Mouse (Mus musculus) cortical plate, adult 2 months (tissue): ENCODE measurements around the gene Zfp865.

Experiments used
- CTCF ChIP-seq: fragments of 200-500 bp; IDR thresholded peaks from 2 replicates; pipeline ENCODE4 v1.5.1; 2011; ENCODE audit warnings: mild to moderate bottlenecking, control low read depth, low read length; ENCODE audit not compliant: insufficient read depth; ENCODE audit errors: extremely low read depth
- POLR2A ChIP-seq: fragments of 200-500 bp; IDR thresholded peaks from 2 replicates; pipeline ENCODE4 v1.6.1; 2011; ENCODE audit warnings: mild to moderate bottlenecking, low read length, control low read depth; ENCODE audit not compliant: insufficient read depth; ENCODE audit errors: extremely low read depth

DNA sequence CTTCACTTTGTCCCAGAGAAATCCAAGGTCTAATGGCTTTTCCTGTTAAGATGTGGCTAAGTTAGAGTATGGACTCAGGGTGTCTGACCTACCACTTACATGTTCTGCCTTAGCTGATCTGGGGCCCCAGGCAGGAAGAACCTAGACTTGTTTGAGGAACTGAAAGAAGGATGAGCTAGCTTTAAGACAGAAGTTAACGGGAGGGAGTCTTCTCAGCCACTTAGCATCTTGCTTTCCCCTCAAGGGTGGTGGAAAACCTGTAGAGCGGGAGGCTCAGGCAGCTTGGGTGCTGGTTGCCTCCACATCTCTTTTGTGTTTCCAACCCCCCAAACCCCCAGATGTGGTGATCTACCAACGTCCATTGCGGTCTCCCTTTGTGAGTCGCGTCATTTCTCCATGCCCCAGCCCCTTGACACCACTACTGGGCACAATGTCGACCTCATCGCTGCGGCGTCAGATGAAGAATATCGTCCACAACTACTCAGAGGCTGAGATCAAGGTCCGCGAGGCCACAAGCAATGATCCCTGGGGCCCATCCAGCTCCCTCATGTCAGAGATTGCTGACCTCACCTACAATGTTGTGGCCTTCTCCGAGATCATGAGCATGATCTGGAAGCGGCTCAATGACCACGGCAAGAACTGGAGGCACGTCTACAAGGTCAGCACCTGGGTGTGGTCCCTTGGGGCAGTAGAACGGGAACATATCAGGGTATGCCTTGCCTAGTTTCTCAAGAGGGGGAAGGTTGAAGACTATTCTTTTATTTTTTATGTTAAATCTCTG is 63.3 kb downstream of the Zfp865 start:
- TF ChIP-seq CTCF (no peak), POLR2A (no peak)
